Mouse (Mus musculus) cortical plate, adult 2 months (tissue): ENCODE measurements around the gene Otog.

Experiments used
- CTCF ChIP-seq: fragments of 200-500 bp; IDR thresholded peaks from 2 replicates; pipeline ENCODE4 v1.5.1; 2011; ENCODE audit warnings: mild to moderate bottlenecking, control low read depth, low read length; ENCODE audit not compliant: insufficient read depth; ENCODE audit errors: extremely low read depth
- POLR2A ChIP-seq: fragments of 200-500 bp; IDR thresholded peaks from 2 replicates; pipeline ENCODE4 v1.6.1; 2011; ENCODE audit warnings: mild to moderate bottlenecking, low read length, control low read depth; ENCODE audit not compliant: insufficient read depth; ENCODE audit errors: extremely low read depth

DNA sequence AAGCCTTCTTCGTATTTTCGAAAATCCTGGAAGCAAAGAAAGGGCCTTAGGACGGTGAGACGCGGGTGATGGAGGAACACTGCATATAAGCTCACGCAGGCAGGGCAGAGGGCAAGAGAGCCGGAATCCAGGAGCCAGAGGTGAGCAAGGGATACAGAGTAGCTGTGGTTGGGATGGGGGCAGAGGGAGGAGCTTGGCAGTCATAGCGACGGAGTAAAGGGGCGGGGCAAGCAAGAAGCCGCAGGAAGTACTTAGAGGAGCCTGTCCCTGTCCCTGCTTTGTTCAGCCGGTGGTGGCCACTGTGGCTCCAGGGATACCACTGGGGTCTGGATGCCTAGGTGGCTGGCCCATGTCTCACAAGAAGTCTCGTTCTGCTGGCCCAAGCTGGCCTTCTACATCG is 39.1 kb upstream of the Otog start:
- TF ChIP-seq CTCF: no peak
- no peak for TF ChIP-seq POLR2A
